Mouse (Mus musculus) heart, postnatal 25 days (tissue): ENCODE data around the gene Tapbp. TPM values are rescaled to one million over a fixed set of nuclear protein-coding genes. Genes with fewer than 3 reads are reported as not detected.
"Not testable (repeated sequence)": the region's sequence is repeated elsewhere in the genome, so short reads cannot be mapped to it uniquely, and the experiment has no call there.

Experiments
- DNase-seq: peaks from one replicate; pipeline ENCODE4 v3.0.0; 2022; ENCODE audit warnings: low spot score
- intact Hi-C: fragments of 180-260 bp; cut with DNase I; formaldehyde crosslinking; loops from one replicate; pipeline ENCODE4 v1.15.1; 2025
- total RNA-seq, 2 experiments: library from RNA; stranded (reverse); gene quantifications; 2 replicates each; pipeline ENCODE4 v1.2.3; 2021

Tapbp gene
- total RNA-seq, 2 experiments from 2014 or later: 93.5 to 104 TPM

GRCm38 (mm10) chr17:33938783-33939182 lies 23.1 kb downstream of the Tapbp start:
- DNase-seq: no peak
- intact Hi-C loops: no loop called here

- DNase-seq: peak; percentile 71
- intact Hi-C loops: loop anchor here (1.0 kb wide), 1 partner anchor 15 kb away; the partner anchor contains the start of gene Vps52
These were observed 24.6 kb downstream of the Tapbp start, which contains the start of the genes Pfdn6 and Wdr46 for GRCm38 (mm10) chr17:33940206-33940805. Pfdn6 (minus strand) TSS chr17:33940343. Wdr46 (plus strand) TSS chr17:33940660.

- intact Hi-C loops: loop anchor here (1.0 kb wide), 1 partner anchor 14 kb away; the partner anchor contains the start of gene Vps52
- no peak for DNase-seq
These were observed 25.3 kb downstream of the Tapbp start for GRCm38 (mm10) chr17:33940981-33941380.

- intact Hi-C loops: no loop called here
- DNase-seq: no peak
These were observed 25.7 kb downstream of the Tapbp start for GRCm38 (mm10) chr17:33941381-33941780.

GRCm38 (mm10) chr17:33943454-33943853 lies 27.8 kb downstream of the Tapbp start:
- DNase-seq: no peak
- intact Hi-C loops: no loop called here

- intact Hi-C loops: no loop called here
- no peak for DNase-seq
These were observed 31.9 kb downstream of the Tapbp start for GRCm38 (mm10) chr17:33947430-33948089.

GRCm38 (mm10) chr17:33948090-33948904 lies 32.6 kb downstream of the Tapbp start:
- no peak for DNase-seq
- intact Hi-C loops: no loop called here

GRCm38 (mm10) chr17:33948905-33949537 lies 33.3 kb downstream of the Tapbp start:
- intact Hi-C loops: no loop called here
- DNase-seq: no peak

GRCm38 (mm10) chr17:33950131-33950625 lies 34.5 kb downstream of the Tapbp start:
- no peak for DNase-seq
- intact Hi-C loops: no loop called here

GRCm38 (mm10) chr17:33951021-33951946 lies 35.6 kb downstream of the Tapbp start, which contains the start of gene B3galt4:
B3galt4 (minus strand) TSS chr17:33951488.
- peak; percentile 54 for DNase-seq
- intact Hi-C loops: no loop called here

- DNase-seq, intact Hi-C loops: not testable (repeated sequence)
These were observed 36.3 kb downstream of the Tapbp start for GRCm38 (mm10) chr17:33952015-33952414.

- intact Hi-C loops: no loop called here
- no peak for DNase-seq
These were observed 37.2 kb downstream of the Tapbp start for GRCm38 (mm10) chr17:33952879-33953278.

GRCm38 (mm10) chr17:33953310-33953709 lies 37.6 kb downstream of the Tapbp start:
- no peak for DNase-seq
- intact Hi-C loops: no loop called here

- DNase-seq: no peak
- intact Hi-C loops: no loop called here
These were observed 38.4 kb downstream of the Tapbp start for GRCm38 (mm10) chr17:33953961-33954565.

GRCm38 (mm10) chr17:33954646-33955554 lies 39.2 kb downstream of the Tapbp start:
- intact Hi-C loops: loop anchor here (1.0 to 5.0 kb wide), 2 partner anchors 15 to 1397 kb away; partner anchors contain the start of genes Pfdn6 and Wdr46
- no peak for DNase-seq

GRCm38 (mm10) chr17:33955555-33956214 lies 40.0 kb downstream of the Tapbp start, which contains the start of the genes Vps52 and Rps18:
Vps52 (plus strand) TSS chr17:33955812.
Rps18 (minus strand) TSS chr17:33956001.
- intact Hi-C loops: loop anchor here (1.0 to 5.0 kb wide), 2 partner anchors 15 to 1397 kb away; partner anchors contain the start of genes Pfdn6 and Wdr46

More at GRCm38 (mm10) chr17:33955555-33956214, 40.0 kb downstream of the Tapbp start, which contains the start of the genes Vps52 and Rps18:
- DNase-seq: peak; percentile 92
